Mouse (Mus musculus): ENCODE measurements at regions not wholly inside any gene's neighbourhood (a gene's known extent, or its start where the extent isn't known, plus 50 kb on each side); places are given as distances from the start of the nearest gene placed in this dataset.

DNA sequence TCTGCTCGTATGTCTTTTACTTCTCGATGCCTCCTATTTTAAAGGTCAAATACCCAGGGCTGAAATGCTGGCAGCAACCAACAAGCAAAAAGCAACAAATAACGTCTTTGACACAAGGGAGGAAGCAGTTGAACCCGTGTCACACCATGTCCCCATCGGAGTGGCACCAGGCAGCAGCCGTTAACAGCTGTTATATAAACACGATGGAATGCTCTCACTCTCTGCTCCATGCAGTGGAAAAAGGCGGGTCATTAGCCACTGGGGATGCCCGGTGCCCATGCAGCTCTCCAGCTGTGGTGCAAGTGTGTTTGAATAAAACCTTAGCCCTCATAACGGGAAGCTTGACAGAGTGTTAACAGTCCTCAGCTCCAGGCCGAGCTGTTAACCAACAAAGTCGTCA is 229.3 kb downstream of the Irx1 start:
- no peak for TF ChIP-seq CTCF (conservative IDR thresholded peaks at IDR 0.05; ENCODE audit: insufficient read depth, insufficient read length, low read depth, low read length)
- TF ChIP-seq POLR2A (IDR thresholded peaks at IDR 0.05; ENCODE audit: low read depth, low read length) = no peak
